Mouse (Mus musculus) gastrocnemius, adult 8-10 months (tissue): ENCODE measurements around the gene Tas1r3. TPM values are rescaled to one million over a fixed set of nuclear protein-coding genes. Genes with fewer than 3 reads are reported as not detected.

Experiments used
- DNase-seq, 2 experiments: peaks; one replicate each; pipeline ENCODE4 v3.0.0; 2022; ENCODE audit warnings: low spot score in 2 of 2
- total RNA-seq, 4 experiments: library from RNA; stranded (reverse); gene quantifications; 2 replicates each; pipeline ENCODE4 v1.2.4; 2022

Tas1r3 gene
- total RNA-seq, 4 experiments from 2014 or later: 0.11 to 0.12 TPM; not detected in 2

DNA sequence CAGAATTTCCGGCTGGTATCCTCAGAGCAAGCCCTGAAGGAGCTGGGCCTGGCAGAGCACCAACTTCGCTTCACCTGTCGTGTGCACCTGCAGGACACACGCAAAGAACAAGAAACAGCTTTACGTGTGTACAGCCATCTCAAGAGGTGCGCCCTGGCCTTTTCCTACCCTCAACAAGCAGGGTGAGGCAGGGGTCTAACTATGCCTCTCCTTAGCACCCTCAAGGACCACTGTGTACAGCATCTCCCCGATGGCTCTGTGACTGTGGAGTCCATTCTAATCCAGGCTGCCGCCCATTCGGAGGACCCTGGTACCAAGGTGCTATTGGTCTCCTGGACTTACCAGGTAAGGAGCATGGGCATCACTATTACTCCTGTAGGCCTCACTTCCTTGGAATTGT lies 25.0 kb upstream of the Tas1r3 start:
- DNase-seq: no peak

GRCm38 (mm10) chr4:155887674-155888073 lies 24.5 kb upstream of the Tas1r3 start:
- DNase-seq: no peak

- DNase-seq: no peak
These were observed 23.2 kb upstream of the Tas1r3 start for GRCm38 (mm10) chr4:155886330-155886729.

- no peak for DNase-seq
These were observed 20.4 kb upstream of the Tas1r3 start for GRCm38 (mm10) chr4:155883587-155883986.

DNA sequence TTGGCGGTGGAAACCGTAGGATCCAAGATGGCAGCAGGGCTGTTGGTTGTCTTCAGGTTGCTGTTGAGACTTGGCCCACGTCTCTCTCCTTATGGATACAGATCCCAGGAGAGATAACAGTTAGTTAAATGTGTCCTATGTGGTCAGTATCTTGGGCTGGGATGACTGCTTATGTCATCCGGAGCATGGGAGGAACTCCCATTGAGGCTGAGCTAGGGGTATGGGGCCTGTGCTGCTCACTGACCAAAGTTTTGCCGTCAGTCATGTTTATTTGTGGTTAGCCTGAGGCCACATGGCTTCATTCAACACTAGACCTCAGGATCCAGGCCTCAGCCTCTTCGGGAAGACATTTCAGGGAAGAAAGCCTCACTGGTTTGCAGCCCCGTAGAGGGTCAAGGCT lies 8.2 kb upstream of the Tas1r3 start:
- DNase-seq: no peak

DNA sequence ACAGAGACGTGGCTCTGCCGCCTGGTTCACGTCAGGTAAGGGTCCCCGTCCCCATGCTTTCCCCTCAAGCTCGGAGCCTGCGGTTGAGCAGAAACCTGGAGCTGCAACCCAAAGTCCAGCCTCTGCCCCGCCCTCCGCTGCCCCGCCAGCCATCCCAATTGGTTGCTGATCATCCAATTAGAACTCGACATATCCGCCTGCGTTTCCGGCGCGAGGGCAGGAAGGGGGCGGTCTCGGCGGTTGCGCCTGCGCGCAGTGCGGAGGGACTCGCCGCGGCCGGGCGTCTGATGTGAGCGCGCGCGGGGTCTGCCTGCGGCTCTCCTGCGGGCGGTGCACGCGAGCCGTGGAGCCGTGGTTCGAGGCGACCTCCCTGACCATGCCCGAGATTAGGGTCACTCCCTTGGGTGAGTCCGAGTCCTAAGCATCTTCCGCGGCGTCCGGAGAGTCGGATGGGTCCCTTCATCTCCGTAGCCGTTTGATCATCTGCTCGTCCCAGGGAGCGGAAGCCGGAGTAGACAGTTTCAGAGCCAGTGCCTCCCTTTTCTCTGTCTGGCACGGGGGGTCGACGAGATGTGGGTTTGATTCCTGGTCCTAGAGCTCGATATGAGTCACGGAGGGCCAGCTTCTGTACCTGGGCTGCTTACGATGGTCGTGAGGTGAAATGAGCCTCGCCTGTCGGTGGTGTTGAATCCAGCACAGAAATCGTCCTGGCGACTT lies 6.3 kb upstream of the Tas1r3 start, which contains the start of the genes Cptp and Ints11:
TSS of gene Cptp (minus strand) at position 124 of the 717 bp plus-strand sequence.
TSS of gene Ints11 (plus strand) at position 230 of the 717 bp plus-strand sequence.
- peak; percentile 90 to 95 for DNase-seq

GRCm38 (mm10) chr4:155868614-155869298 lies 5.6 kb upstream of the Tas1r3 start:
- no peak for DNase-seq

DNA sequence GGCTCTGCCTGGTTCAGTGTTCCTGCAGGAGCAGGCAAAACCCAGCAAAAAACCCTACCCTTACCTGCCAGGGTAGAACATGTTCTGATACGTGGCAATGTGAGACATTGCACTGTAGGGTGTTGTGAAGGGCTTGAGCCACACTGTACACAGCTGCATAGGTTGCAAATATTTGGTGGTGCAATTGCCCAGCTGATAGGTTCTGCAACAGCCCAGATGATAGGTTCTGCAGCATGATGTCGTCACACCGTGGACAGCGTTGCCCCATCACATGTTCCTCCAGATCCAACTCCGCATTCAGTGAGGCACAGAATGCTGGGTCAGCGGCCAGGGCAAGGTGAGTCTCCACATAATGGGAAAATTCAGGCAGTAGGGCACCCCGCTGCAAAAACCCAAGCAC lies 1.4 kb downstream of the Tas1r3 start:
- no peak for DNase-seq

DNA sequence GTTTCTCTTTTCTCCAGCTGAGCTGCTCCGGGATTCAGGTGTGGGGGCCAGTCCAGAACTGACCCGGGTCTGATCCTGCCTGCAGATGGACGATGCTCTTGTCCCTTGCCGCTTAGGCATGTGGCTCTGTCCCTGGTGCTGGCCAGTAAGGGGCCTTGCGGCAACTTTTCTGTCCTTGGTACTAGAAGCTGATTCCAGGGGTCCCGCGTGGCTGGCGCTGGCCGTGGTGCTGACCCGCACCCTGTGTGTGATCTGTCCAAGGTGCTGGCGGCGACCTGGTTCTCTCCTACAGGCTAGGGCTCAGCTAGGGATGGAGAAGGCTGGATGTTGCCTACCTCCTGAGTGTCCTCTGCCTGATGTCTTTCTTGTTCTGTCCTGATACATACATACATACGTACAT lies 3.8 kb downstream of the Tas1r3 start:
- no peak for DNase-seq

- DNase-seq: no peak
These were observed 6.3 kb downstream of the Tas1r3 start for GRCm38 (mm10) chr4:155856881-155857280.

GRCm38 (mm10) chr4:155856071-155856470 lies 7.1 kb downstream of the Tas1r3 start:
- no peak for DNase-seq

DNA sequence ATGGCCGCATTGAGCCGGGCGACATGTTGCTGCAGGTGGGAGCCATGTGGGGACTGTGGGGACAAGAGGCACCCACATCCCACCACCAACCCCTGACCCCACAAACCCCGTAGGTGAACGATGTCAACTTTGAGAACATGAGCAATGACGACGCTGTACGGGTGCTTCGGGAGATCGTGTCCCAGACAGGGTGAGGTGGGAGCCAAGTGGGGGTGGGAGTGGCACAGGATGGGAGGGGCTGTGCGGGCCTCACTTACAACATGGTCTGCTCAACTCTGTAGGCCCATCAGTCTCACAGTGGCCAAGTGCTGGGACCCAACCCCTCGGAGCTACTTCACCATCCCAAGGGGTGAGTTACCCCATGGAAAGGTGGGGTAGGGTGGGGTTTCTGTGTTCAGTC lies 8.2 kb downstream of the Tas1r3 start:
- DNase-seq: no peak

GRCm38 (mm10) chr4:155853421-155853820 lies 9.7 kb downstream of the Tas1r3 start:
- no peak for DNase-seq

- DNase-seq: no peak
These were observed 11.2 kb downstream of the Tas1r3 start for GRCm38 (mm10) chr4:155851951-155852411.

- DNase-seq: no peak
These were observed 11.8 kb downstream of the Tas1r3 start for GRCm38 (mm10) chr4:155851368-155851767.

DNA sequence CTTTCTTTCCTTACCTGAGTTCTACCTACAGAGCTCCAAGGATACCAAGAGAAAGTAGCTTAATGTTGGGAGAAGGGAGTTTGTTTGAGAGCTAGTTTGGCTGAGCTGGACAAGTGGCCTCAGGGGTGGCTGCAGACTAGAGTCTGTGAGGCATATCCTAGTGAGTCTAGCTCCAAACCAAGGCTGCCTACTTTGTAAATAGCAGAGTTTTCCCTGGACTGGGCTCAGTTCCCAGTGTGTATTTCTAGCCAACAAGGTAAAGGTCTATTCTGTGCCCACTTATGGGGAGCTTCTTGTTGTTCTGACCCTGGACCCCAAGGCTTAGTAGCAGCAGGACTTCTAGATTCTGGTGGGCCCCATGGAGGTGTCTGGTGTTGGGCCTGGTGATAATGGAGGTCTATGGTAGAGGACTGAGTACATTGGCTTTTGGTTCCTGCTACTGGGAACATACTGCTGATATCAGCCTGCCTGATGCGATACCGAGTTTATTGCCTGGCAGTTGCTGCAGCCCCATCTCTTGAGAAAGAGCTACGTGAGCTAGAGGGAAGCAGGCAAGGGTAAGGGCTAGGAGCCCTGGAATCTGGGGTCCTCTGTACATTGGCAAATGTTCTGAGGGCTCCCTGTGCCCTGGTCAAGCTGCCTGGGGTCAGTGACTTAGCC lies 13.2 kb downstream of the Tas1r3 start:
- no peak for DNase-seq

DNA sequence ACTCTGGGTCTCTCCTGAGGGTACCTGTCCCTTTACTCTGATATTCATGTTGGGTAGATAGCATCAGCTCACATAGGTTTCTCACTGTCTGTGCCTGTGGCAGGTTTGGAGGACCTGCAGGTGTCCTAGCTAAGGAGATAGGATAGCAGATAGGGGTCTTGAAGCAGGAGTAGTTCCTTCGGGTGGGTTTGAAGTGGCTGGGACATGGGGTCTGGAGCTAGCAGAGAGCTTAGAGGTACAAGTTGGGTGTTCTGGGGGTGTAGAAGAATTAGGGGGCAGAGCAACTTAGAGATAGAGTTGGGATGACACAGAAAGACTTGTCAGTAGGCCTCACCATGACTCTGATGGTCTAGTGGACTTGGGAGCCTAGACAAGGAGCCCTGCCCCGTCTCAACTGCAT lies 13.8 kb downstream of the Tas1r3 start:
- no peak for DNase-seq

GRCm38 (mm10) chr4:155848434-155849095 lies 14.6 kb downstream of the Tas1r3 start:
- DNase-seq: peak; percentile 60 to 72

DNA sequence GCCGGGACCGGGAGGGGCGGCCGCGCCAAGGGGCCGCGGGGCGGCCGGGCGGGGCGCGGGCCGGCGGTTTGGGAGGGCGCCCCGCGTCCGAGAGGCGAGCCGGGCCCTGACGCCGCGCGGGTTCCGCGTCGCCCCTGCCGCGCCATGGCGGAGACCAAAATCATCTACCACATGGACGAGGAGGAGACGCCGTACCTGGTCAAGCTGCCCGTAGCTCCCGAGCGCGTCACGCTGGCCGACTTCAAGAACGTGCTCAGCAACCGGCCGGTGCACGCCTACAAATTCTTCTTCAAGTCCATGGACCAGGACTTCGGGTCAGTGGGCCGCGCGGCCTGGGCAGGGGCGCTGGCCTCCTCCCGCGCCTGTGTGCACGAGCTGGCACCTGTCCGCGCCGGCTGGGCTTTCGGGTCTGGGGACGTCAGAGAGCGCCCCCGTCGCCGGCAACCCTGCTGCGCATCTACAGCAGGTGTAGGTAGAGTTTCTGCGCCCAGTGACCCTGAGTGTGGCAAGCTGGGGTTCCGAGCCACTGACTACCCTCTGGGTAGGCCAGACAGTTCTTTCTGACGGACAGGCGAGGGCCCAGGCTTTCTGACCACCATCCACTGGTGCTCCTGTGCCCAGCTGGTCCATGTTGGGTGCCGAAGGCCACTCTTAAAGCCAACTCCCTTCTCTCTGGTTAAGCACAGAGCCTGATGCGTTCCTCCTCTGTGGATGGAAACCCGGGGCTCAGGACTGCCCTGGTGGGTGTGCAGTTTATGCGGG lies 15.4 kb downstream of the Tas1r3 start:
- DNase-seq: peak; percentile 37 to 60

GRCm38 (mm10) chr4:155846871-155847578 lies 16.1 kb downstream of the Tas1r3 start, which contains the start of gene Dvl1:
Gene Dvl1, plus strand, starts transcription at chr4:155847402.
- peak; percentile 87 to 88 for DNase-seq
